Mouse (Mus musculus) spleen, adult 18-20 months (tissue): ENCODE measurements around the gene Qrich1.

Source experiments
- DNase-seq, 2 experiments: peaks; one replicate each; pipeline ENCODE4 v3.0.0; 2022; ENCODE audit warnings: mixed read lengths in 2 of 2

Gene Qrich1

DNA sequence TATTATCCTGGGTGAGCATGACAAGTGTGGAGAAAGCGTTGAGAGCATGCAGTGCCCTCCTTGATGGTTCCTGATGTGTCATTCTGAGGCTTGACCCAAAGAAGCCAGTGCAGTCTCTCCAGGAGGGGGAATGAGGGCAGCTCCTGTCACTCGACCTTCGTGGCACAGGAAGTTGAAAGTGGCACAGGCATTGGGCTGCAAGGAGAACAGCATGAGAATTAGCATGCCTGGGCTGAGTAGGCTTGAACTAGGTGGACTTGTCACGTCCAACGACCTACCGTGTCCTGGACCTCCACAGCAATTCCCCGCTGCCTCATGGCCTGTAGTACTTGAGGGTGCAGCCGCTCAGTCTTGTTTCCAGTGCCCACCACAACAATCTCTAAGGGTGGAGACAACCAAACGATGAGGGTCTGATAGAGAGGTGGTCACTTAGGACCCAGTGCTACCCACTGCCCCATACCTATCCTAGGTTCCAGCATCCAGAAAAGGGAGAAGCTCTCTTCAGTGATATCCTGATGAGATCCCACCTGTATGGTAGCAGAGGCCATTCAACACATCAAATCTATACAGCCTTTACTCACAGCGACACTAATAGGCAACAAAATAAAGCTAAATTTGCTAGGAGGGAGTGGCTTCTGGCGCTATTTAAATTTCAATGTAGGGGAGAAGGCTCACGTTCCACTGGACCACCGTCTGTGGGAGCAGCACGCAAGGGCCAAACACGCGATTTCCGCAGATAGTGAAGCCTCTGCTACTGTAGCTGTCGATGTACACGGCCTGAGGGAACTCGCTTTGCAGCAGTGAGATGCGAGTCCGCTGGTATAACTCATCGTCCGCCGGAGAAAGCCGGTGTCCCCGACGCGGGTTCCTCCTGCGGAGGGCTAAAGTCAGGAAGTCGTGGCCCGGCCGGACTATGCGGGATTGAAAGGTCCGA, 49.5 kb downstream of the Qrich1 start:
- DNase-seq, result no peak

DNA sequence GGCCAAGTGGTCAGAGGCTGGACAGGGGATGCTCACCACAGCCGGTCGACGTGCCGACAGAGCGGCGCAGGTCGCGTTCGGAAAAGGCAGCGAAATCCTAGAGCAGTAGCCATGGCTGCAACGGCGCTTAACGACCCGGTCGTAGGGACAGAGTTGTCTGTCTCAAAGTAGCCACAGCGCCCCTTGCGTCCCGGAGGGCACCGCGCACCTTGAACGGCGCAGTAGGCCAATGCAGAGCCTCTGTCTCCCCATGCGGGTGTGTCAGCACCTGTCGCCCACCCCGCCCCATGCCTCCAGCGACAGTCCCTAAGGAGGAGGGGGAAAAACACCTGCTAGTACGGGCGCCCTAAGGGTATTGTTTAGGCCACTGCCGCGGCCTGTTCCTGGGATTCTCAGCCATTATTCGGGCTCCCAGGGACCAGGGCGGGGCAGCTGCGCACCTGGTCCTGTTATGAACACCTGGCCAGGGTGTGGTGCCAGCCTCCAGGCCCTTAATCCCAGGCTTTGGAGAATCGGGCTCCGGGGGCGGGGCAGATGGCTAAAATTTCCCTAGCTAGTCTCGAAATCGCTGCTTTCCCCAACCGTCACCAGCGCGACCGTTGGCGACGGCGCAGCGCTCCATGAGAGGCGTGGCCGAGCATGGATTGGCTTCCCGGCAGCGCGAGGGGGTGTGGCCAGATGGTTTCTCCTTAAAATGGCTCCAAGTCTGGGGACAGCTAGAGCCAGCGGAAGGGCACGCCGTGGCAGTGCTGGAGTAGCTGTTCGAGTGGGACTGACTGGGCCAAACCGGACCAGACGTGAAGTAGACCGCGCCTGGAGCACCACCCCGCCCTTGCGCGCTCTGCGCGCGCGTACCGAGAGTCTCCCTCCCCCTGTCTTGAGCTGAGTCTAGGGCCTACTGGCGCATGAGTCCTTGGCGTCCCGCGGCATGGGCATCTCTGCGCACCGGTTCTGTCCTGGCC, 50.5 kb downstream of the Qrich1 start, which contains the start of gene Ndufaf3:
TSS of gene Ndufaf3 (minus strand) at position 620 of the 962 bp plus-strand sequence.
- DNase-seq, result peak; percentile 89 to 96

DNA sequence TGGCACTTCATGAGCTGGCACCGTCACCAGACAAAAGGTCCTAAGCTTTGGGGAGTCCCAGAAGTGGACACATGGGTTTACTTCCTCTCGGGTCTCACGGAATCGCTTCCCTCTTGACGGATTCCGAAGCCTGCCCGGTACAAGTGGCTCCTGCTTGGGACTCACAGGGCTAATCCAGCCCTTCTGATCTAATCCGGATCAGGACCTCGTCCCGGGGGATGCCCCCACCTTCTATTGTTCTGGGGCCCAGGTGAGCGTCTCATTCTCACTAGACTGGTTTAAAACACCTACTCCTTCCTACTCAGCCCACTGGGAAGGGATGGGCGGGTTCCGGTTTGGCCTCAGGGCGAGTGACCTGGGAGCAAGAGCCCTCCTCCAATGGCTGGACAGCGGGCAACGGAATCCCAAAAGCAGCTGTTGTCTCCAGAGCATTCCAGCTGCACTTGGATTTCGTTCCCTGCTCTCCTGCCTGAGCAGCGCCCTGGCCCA, 51.4 kb downstream of the Qrich1 start:
- peak in 1 of 2 experiments; percentile 36 for DNase-seq

DNA sequence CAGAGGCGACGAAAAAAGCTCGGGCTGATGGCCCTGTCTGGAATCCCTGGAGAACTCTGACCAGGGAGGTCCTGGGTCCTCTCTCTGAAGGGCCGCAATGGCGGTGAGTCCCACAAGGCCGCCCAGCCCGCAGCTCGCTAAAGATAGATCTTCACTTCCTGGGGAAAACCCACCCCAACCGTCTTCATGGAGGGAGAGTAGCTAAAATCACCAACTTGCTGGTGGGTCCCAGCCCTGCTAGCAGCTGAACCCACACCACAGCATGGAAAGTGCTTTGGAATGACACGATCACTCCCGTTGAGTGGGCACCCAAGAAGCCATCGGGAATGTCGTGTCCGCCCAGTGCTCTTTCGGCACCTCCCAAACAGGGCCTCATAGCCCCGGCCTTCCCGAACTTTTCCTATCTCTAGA, 51.9 kb downstream of the Qrich1 start:
- no peak for DNase-seq

DNA sequence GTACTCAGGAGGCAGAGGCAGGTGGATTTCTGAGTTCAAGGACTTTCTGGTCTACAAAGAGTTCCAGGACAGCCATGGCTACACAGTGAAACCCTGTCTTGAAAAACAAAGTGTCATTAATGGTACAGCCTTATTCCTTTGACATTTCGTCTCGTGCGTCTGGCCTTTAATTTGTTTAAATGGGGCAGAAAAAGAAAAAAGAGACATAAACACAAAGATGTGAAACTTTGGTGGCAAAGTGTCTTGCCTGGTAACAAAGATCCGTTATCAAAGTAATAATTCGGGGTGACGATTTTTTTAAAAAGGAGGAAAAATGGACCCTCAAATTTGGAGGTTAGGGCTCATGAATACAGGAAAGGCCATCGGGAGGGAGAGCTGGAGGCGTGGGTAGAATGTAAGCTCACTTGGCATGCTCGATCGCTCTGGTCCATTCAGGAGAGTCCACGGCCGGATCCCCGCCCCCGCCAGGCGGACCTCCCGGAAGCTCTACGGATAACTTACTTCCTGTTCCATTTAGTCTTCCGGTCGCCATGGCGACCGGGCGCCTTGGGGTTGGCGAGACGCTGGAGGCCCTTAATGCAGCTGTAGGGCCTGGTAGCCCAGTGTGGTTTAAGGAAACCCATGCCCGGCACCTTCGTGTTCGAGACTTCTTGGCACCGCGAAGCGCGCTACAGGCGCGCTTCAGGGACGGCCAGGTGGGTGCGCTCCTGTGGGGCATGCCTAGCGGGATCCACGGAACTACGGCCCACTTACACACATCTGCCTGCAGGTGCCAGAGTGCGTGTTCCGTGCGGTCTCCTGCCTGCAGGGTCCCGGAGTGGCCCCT, 53.0 kb downstream of the Qrich1 start, which contains the start of gene Dalrd3:
TSS of gene Dalrd3 (plus strand) at position 506 of the 826 bp plus-strand sequence.
- DNase-seq, result peak; percentile 83 to 88

DNA sequence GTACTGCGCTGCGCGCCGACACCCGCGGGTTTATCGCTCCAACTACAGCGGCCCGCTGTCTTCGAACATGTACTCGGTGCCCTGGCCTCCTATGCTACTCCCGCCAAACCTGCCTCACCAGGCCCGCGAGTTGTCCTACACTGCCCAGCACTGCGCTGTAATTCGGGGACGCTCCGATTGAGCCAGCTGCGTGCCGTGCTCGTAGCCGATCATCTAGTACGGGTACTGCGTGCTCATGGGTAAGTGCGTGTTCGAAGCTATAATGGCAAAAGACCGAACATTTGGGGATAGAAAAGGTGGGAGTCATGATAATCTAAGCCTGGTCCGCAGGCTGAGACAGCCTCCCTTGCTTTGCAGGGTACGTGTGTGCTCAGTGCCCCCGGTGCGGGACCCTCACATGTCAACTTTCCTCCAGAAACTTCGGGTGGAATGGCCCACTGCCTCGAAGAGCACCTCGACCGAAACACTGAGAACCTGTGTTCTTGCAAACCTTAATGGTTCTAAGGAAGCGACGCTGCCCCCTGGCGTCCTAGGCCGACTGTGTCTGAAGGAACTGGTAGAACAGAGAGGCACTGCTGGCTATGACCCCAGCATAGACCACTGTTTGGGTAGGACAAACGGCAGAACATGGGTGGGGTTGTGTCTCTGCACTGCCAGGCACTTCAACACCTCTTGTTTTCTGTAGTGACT, 53.7 kb downstream of the Qrich1 start:
- DNase-seq, result peak; percentile 78 to 88

DNA sequence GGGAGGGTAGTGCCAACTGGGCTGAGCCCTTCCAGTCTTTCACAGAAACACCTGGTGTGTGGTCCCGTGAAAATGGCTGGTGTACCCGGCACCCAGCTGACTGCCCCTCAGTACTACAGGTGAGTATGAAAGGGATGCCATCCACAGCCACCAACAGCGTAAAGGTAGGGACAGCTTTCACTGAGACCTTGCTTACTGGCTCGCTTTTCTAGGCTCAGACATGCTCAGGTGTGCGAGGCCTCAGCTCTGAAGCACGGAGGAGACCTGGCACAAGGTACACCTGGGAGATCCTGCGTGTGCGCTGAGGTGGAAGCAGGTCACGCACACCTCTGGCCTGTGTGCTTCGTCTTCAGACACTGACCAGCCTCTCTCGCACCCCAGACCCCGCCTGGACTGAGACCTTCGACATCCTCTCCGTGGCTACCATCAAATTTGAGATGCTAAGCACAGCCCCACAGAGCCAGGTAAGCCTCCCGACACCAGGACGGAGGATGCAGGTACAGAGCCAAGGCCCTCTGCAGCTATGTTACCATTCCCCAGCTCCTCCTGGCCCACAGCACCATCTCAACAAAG, 54.9 kb downstream of the Qrich1 start:
- no peak for DNase-seq

DNA sequence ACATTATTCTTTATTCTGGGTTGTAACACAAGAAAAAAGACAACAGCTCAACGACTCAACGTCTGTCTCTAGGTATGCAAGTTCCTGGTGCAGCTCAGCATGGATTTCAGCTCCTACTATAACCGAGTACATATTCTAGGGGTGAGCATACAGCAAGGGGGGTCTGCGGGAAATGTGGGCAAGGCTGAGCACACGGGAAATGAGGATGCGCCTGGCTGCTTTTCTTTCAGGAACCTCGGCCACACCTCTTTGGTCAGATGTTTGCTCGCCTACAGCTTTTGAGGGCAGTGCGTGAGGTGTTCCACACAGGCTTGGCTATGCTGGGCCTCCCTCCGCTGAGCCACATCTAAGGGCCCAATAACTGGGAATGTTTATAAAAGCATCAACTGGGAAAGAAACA, 55.7 kb downstream of the Qrich1 start:
- DNase-seq, result no peak

DNA sequence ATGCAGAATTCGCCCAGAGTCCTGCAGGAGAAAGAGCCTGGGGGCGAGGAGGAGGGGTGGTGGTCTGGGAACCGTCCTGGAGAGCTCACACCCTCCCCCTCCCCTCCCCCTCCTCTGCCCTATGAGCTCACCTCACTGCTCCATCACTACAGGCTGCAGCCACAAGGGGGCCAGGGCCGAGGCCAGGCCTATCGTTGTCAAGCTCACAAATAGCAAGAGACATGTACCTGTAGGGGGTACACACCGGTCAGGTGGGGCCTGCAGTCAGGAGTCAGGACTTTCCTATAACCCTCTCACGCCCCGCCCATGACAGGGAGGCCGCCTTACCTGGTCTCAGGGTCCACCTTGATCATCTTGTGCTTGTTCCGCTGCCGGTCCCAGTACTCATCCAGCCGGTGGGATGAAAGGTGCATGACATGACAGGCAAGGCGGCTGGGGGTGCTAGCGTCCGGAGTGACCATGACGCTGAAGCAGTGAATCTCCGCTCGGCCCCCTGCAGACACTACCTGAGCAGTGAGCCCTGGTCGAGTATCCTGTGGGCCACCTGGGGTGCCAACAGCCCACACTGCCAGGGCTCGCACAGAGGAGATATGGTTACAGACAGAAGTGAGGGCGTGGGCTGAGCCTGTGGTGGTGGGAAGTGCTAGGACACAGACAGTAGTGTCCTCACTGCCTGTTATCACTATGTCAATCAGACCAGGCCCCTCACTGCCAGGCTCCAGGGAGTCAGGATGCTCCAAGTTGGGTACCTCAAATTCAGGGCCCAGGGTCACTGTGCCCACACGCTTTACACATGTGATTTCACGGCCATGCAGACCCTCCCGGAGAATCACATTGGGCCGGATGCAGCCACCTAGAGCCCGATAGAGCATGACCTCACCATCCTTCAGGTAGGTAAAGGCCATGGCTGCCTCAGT, 57.4 kb downstream of the Qrich1 start:
- DNase-seq, result peak in 1 of 2 experiments; percentile 47

DNA sequence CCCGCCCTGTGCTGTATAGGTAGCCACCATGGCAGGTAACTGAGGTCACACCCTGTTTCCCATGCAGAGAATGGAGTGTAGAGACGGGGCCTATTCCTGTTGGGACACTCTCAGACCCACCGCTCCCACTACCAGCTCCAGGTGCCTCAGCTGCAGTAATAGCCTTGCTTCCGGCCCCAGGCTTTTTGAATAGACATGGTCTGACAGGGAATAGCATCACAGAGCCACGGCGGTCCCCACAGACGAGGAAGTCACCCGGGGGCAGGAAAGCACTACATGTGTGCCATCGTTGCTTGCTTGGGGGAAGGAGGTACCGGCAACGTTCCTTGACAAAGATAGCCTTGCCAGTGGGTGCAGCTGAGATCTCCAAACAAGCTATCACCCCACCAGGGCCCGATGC, 58.3 kb downstream of the Qrich1 start:
- no peak for DNase-seq

DNA sequence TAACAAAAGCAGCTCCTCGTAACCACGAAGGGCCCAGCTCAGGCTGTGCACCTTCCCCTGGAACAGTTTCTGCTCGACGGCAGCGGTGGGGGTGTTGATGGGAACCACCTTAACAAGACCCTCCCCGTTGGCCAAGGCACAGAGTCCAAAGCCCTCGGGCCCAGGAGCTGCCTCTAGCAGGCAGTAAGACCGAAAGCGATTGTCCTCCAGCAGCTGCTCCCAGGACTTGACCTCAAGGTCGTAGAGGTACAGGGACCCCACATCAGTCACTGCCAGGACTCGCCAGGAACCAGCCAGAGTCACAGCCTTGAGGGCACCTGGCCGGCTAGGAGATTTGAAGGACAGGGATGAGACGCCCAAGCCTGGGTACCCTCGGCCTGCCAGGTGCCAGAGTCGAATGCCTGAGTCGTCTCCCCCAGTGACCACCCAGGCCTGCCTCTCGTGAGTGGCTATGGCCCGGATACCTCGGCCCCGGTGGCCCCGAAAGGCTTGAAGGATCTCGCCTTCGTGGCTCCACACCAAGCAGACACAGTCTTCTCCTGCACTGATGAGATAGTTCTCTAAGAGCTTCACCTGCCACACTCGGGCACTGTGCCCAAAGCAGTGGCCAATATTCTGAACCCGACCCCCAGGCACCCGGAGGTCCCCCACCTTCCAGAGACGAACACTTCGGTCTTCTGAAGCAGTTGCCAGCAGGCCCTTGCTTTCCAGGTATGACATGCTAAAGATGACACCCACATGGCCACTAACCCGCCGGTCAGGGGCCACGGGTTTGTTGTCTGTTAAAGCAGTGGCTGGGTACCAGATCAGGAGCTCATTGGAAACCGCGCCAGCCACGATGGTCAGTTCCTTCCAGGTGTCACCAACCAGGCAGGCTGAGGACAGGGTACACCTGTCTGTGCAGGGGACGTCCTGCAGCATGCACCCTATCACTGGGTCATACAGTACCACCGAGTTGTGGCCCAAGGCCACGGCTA, 59.0 kb downstream of the Qrich1 start:
- DNase-seq, result no peak

DNA sequence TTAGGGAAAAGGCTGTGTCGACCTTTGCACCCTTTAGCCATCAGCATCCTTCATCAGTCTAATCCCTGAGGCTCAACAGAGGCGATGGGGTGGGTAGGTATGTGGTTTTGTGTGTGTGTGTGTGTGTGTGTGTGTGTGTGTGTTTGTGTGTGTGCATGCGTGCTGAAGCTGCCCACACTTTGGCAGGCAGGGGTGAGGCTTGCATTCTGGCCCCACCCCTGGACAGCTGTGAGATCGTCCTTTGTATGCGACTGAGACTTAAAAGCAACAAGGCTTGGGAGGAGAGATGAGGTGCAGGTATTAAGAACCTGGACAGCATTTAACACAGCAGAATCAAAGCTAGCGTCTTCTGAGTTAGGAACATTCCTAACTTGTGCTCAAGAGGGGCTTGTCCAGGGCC, 60.4 kb downstream of the Qrich1 start:
- no peak for DNase-seq

DNA sequence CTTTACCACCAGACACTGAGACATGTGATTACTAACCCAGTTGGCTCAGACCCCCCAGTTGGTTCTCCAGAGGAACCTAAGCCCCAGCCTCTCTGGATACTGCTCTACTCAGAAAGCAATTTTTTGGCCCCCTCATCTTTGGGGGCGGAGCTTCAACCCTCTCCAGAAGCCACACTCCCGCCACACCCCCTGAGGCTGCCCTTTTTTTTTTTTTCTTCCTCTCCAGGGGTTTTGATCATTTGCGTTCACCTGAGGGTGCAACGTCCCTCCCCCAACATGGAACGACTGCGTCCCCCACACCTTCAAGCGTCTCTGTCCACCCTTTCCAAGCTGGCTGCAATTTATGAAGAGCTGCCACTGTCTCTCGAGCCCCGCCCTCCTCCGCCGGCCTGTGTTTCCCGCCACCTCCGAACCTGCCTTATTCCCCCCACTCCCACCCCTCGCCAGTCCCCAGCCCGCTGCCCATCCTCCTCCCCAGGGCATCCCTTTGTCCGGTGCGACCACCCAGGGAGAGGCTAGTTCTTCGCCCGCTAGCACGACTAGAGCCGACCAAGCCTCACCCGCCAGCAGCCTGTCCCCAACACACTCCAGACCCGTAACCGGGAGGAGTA, 61.4 kb downstream of the Qrich1 start:
- peak in 1 of 2 experiments; percentile 36 for DNase-seq

DNA sequence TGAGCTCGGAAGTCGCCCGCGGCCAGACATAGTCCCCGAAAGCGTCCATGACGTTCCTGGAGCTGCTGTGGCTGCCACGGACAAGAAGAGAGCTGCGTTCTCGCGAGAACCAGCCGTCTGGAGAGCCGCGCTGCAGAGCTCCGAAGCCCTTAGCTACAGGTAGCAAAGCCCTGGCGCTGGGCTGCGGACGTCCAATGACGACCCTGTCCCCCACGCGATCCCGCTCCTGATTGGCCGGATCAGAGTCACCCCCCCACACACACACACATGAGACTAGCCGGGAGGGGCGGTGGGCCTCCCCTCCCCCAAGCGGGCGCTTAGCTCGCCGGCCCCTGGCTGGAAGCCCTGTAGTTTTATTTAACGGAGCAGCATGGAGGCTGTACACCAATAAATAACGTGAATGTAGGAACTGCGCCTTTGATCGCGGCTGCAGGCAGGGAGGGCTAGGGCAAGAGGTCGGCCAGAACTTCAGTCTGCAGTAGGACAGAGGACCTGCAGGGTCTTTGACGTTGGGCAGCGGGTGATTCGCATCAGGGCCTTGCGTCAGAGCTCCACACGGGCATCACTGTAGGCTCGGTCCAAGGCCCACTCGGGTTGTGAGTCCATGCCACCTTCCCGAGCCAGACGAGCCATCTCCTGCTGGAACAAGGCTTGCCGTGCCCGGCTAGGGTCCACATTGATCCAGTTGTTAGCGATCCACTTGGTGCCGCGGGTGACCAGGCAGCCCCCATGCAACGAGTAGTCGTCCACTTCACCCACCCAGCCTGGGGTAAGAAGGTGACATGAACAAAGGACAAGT, 62.1 kb downstream of the Qrich1 start, which contains the start of gene Wdr6:
TSS of gene Wdr6 (minus strand) at position 195 of the 799 bp plus-strand sequence.
- peak; percentile 81 to 90 for DNase-seq

DNA sequence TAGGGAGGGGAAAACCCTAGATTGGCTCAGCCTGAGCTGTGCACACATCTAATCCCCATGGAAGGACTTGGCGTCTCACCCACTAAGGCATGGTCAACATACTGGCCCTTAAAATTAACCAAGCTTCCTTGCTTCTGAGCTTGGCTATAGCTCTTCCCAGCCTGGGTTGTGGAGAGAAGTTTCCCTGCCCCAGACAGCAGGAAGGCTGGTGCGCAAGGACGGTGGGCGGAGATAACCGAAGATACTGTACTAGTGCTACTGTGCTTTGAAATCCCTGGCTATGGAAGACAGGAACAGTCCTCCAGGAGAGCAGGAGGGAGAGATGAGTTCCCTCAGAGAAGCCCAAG, 62.7 kb downstream of the Qrich1 start:
- no peak for DNase-seq

DNA sequence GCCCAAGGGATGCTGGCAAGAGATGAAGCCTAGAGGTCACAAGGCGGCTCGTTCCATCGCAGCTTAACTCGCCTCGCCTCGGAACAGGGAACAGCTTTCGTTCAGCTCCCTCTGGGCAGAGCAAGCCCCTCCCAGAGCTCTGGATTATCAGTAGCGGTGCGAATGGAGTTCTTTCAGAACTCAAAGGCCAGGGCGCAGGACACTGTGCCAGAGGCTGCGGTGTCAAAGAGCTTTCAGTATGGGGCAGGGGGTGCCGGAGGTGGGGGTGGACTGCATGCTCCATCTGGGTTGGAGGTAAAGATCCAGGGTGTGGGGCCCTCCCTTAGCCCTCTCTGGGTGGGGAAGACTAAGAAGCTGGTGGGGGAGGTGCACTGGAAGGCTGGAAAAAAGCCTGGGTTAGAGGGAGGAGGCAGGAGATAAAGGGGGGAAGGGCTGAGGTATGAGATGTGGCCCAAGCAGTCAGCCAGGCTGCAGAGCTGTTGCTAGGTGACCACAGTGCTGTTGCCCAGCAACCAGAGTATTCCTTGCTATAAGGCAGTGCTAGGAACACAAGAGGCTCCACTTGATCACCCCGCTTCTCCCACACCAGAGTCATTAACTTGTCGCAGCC, 71.1 kb downstream of the Qrich1 start:
- no peak for DNase-seq

DNA sequence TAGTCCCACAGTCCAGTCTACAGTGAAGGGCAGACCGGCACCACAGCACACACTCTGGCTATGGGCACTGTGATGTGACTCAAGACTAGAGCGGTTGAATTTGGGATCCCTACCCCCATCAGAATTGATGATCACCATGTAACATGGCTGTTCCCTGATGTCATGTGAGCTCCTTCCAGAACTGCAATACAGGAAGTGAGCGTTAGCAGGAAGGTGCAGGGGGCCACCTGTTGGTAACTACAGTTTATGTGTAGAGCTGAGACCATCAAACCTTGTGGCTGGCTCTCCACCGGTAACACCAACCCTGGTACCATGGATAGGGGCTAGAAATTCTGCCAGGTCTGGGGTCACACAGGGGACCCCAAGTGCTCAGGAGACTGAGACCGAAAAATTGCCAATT, 72.6 kb downstream of the Qrich1 start:
- no peak for DNase-seq
